Mouse (Mus musculus) kidney, postnatal 10 days (tissue): ENCODE results near the gene Drd4.

Experiments
- DNase-seq: peaks from one replicate; pipeline ENCODE4 v3.0.0; 2021; ENCODE audit warnings: mixed read lengths

Gene Drd4

DNA sequence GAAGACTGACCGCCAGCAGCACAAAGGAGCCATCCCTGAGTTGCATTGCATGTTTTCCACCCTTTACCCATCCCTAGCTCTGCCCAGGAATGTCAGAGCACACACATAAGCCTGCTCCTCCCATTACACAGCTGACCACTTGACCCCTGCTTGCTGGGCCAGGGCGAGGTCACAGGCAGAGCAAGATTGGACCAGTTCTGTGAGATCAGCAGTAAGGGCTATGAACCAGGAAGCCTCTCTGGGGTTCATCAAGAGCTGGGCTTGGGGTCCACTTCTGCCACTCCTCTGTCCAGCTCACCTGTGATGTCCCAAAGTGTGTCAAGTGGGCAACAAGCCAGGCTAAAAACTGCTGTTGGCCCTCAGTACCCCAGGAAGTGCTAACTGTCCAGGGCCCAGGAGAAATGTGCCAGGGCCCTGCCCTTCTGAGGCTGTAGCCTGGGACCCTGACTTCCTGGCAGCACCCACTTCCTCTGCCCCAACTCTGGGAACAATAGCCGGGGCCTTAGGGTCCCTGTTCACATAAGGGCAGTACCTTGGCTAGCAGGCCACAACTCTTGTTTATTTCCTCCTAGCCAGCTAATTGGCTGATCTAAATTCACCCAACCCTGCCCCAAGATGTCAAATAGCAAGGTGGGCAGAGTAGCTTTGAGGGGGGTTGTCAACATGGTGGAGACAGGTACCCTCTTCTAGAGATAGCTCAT lies 46.1 kb downstream of the Drd4 start:
- DNase-seq, result no peak

DNA sequence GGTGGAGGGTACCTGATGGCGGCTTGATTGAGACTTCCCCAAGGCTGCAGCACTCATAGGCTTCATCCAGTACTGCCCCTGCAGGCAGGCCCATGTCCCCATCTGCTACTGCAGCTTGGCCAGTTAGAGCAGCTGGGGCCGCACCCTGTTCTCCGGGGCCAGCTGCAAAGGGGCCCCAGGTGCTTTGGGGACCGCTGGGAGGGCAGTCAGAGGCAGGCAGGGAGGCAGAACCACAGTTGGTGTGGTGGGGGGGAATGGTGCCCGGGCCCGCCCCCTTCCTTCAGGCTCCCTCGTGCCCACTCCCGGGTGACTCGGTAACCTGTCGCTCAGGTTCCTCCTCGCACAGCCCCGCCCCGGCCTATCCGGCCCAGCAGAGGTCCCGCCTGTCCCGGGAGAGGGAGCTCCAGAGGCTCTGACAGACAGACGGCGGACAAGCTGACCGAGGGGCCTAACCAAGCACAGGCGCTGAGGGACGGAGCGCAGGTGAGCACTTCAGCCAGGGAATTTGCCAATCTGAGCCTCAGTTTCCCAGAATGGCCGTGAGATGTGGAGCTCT lies 46.8 kb downstream of the Drd4 start, which contains the start of gene Eps8l2:
TSS of gene Eps8l2 (plus strand) at position 305 of the 556 bp plus-strand sequence.
- DNase-seq, result peak; percentile 89

DNA sequence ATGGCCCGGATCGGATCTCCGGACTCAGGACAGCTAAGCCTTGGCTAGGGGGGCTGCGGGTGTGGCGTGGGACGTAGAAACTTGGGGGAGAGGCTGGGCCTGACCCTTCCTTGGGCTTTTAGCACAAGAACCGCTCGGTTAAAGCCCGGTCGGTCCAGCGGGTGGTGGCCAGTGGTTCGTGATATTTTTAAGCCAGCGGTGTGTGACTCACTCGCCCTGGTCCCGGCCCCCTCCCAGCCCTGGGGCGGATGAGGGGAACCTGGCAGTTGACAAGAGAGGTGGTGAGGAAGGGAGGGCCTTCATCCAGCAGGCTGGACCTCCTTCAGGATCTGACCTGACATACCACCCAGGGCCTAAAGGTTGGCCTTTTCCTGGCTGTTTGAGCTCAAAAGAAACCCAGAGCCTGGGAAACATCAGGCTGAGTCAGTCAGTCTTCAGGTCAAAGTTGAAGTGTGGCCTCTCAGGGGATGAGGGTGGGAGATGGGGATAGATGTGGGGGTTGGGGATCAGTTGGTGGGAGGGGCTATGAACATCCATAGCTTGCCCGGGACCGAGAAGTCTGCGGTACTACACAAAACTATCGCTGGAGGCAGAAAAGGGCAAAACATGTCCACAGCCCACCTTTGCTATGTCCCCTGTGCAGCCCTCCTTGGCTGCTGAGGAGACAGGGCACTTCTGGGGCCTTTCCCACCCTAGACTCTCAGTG lies 47.6 kb downstream of the Drd4 start:
- DNase-seq, result no peak

DNA sequence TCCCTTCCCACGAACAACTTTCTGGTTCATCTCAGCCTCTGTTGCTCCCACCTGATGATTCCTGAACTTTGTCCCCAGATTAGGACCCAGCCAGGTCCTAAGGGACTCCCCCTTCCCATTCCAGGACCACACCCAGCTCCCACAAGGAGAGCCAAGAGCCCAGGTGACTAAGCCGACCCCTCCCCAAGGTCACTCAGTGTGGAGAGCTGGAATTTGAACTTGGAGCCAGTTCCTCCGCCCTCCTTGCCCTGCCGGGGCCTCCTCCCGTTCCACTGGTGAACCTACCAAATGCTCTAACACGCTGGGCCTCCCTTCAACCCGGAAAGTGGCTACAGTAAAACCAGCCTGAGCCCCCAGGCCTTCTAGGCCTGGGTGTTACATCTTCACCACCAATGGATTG lies 48.2 kb downstream of the Drd4 start:
- peak; percentile 61 for DNase-seq

DNA sequence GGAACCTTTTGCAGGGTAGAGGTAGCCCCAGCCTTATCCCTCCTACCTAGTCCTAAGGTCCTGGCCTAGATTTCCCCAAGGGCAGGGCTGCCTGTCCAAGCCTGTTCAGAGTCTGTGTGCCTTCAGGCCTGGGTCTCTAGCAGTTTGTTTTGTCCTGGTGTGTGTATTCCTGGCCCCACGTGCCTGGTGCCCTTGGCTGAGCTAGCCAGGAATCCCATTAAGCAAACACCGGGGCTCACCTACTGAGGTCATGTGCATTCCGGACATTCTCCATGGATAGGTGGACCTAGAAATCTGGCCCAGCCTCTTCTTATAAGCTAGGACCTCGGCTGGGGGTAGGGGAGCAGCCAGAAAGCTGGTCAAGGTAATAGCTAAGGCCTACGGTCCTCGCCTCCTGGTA lies 48.7 kb downstream of the Drd4 start:
- peak; percentile 75 for DNase-seq

DNA sequence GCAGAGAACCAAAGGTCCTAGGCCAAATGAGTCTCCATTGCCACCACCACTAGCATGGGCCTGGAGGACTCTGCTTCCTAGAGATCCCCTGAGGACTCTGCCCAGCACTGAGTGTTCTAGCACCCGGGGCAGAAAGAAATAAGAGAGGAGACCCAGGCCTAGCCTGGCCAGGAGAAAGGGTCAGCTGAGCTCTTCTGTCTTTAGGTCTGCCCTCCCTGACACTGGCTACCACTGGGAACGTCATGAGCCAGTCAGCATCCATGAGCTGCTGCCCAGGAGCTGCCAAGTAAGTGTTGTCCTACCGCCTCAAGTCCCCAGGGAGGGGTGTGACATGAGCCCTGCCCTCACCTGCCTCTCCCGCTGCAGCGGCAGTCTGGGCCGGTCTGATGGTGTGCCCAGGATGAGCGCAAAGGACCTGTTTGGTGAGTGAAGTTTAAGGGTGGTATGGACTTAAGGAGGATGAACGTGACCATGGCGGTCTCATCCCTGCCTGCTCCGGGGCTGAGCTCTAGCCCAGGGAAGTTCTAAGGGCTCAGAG lies 50.0 kb downstream of the Drd4 start:
- DNase-seq, result no peak

DNA sequence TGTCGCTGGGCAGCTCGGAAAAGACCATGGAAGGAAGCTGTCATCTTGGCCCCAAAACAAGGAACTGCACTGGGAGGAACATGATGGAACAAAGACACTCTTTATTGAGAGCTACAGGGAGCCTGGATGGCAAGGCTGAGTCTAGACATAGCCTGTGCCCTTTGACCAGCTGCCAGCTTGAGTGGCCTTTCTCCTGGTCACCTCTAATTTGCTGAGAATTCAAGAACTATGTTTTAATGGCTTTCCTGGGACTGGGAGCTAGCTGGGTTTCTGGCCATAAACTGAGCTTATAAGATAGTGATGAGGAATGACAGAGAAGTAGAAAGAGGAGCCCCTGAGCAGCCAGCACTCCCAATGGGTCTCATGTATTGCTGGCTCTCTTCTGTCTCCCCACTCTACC lies 51.4 kb downstream of the Drd4 start:
- DNase-seq, result no peak

DNA sequence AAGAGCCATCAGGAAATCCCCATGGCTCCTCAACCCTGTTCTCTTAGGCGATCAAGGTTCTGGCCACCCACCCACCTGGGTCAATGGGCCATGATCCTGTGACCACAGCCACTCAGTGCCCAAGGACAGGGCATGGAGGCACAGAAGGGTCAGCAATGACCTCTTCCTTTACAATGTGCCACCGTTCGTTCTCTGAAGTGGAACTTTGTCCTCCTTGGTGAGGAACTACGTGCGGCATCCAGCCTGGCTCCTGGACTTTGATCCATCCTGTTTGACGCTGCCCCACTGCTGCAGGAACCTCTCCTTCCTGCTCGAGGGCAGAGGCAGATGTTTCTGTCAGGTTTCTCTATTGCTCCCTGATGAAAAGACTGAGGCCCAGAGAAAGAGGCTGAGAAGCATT lies 51.9 kb downstream of the Drd4 start:
- no peak for DNase-seq

DNA sequence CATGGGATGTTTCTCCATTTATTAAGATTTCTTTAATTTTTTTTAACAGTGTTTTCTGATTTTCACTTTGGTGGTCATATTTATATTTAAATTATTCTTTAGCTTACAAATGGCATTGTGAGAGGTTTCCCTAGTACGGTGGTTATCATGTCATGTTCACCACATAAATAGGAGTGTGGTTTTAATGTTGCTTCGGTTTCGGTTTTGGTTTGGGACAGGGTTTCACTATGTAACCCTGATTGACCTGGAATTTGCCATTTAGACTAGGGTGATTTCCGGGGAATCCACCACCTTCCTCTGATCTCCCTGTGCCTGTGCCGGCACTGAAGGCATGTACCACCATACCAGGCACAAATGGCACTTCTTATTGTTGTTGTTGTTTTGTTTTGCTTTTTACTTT lies 53.0 kb downstream of the Drd4 start:
- DNase-seq, result no peak
